Mouse (Mus musculus) forebrain, postnatal 0 days (tissue): ENCODE data around the gene Gm9803. TPM values are rescaled to one million over a fixed set of nuclear protein-coding genes. Genes with fewer than 3 reads are reported as not detected.

ENCODE experiments used
- ATAC-seq: fragments of 200-750 bp; cut with Nextera tagmentation; 2 replicates; pipeline ENCODE4 v1.8.0; 2017; ENCODE audit warnings: mild to moderate bottlenecking, moderate library complexity
- DNase-seq: peaks from one replicate; pipeline ENCODE4 v3.0.0-alpha.2; 2015
- H3K27ac ChIP-seq: fragments of 300-500 bp; sonication (generic); 2 replicates; pipeline ENCODE4 v1.5.1; 2014; ENCODE audit warnings: low read depth, mild to moderate bottlenecking, antibody characterized with exemption, low read length, moderate library complexity, mixed read lengths
- H3K27me3 ChIP-seq: fragments of 300-500 bp; sonication (generic); 2 replicates; pipeline ENCODE4 v1.6.1; 2014; ENCODE audit warnings: mild to moderate bottlenecking, low read length, mixed read lengths; ENCODE audit not compliant: insufficient read depth
- H3K36me3 ChIP-seq: fragments of 300-500 bp; sonication (generic); 2 replicates; pipeline ENCODE4 v1.6.1; 2014; ENCODE audit warnings: mild to moderate bottlenecking, moderate library complexity; ENCODE audit not compliant: insufficient read depth
- H3K4me1 ChIP-seq: fragments of 300-500 bp; sonication (generic); 2 replicates; pipeline ENCODE4 v1.6.1; 2014; ENCODE audit warnings: antibody characterized with exemption; ENCODE audit not compliant: insufficient read depth
- H3K4me2 ChIP-seq: fragments of 300-500 bp; sonication (generic); 2 replicates; pipeline ENCODE4 v1.6.1; 2014; ENCODE audit warnings: low read depth, mild to moderate bottlenecking, moderate library complexity
- H3K4me3 ChIP-seq: fragments of 300-500 bp; sonication (generic); 2 replicates; pipeline ENCODE4 v1.5.1; 2014; ENCODE audit warnings: low read depth, low read length, mixed read lengths
- H3K9ac ChIP-seq: fragments of 300-500 bp; sonication (generic); 2 replicates; pipeline ENCODE4 v1.6.1; 2014; ENCODE audit warnings: mild to moderate bottlenecking
- H3K9me3 ChIP-seq: fragments of 300-500 bp; sonication (generic); 2 replicates; pipeline ENCODE4 v1.6.1; 2016; ENCODE audit warnings: low read length
- CTCF ChIP-seq: sonication (generic); IDR thresholded peaks from 2 replicates; pipeline ENCODE4 v1.5.1; 2016; ENCODE audit warnings: antibody characterized with exemption, control low read depth, low read depth
- WGBS: fragments of 180-500 bp; shearing (Covaris S2); extraction: QIAGEN DNeasy Blood & Tissue Kit; methylation state at CpG from one replicate; pipeline ENCODE4 v1.1.7; 2014; 5-methylcytosine and 5-hydroxymethylcytosine counted together
- polyA plus RNA-seq: library from polyadenylated mRNA; unstranded; fragments of >200 nt; fragmentation: Nextera tagmentation; extraction: Ambion mirVana; gene quantifications from 2 replicates; pipeline ENCODE4 v1.2.1, GENCODE M21; 2015
- total RNA-seq: library from RNA; depleted of rRNA; stranded (reverse); fragments of >200 nt; gene quantifications from 2 replicates; pipeline ENCODE4 v1.2.3, GENCODE M21; 2014

Gene Gm9803
- total and polyA plus RNA-seq, 2 experiments from 2014 or later = 16.4 to 39.4 TPM

DNA sequence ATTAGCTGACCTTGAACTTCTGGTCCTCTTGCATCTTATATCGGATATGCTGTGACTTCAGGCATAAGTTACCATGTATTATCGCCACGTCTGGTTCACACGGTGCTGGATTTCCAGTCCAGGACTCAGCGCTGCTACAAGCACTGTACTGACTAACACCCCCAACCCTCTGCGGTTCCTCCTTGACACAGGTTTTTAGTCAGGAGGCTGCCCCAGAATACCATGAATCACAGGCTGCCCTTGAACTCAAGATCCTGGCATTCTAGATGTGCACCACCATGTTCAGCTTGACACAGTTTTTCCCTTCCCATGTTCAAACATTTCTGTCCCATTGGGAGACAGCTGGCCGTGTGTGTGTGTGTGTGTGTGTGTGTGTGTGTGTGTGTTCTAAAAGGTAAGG lies 34.7 kb upstream of the Gm9803 start:
- ATAC-seq = no peak
- no peak for DNase-seq
- Histone ChIP-seq H3K9me3 (no peaks in the 10 kb centered on the region), H3K27ac (no peak overlapping the region), H3K9ac (no peak overlapping the region), H3K4me1 (no peaks in the 10 kb centered on the region), H3K36me3 (no peaks in the 10 kb centered on the region), H3K4me2 (no peak overlapping the region), H3K27me3 (no peaks in the 10 kb centered on the region), H3K4me3 (no peak overlapping the region)
- TF ChIP-seq CTCF = no peak
- 85% methylated on average over 7 of the region's 7 CpGs for WGBS

DNA sequence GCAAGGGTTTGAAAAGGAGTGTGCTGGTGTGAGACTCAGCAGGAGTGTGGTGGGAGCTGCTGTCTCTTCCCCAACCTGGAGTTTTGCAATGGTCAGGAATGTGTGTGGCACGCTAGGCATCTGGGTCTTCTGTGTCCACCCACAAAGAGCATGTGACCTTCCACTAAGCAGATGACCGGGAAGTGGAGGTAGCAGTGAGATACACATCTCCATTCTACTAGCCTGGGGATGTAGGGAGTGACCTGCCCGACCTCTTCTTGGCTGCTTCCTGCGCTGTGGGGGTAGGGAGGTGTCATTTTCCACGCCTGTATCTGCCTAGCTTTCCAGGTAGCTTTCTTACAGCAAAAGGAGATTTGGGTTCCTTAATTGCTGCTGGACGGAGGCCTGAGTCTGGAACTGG lies 34.3 kb upstream of the Gm9803 start:
- H3K27ac ChIP-seq = no peak overlapping the region
- ATAC-seq = no peak
- DNase-seq = no peak
- no peak overlapping the region for H3K4me2 ChIP-seq
- WGBS = 76% methylated on average over 6 of the region's 6 CpGs
- no peaks in the 10 kb centered on the region for H3K27me3 ChIP-seq
- H3K4me1 ChIP-seq = no peaks in the 10 kb centered on the region
- no peaks in the 10 kb centered on the region; the same call in 1 of the 2 replicates for H3K36me3 ChIP-seq
- no peaks in the 10 kb centered on the region for H3K9me3 ChIP-seq
- no peak overlapping the region for H3K4me3 ChIP-seq
- no peak for TF ChIP-seq CTCF
- H3K9ac ChIP-seq = no peak overlapping the region

DNA sequence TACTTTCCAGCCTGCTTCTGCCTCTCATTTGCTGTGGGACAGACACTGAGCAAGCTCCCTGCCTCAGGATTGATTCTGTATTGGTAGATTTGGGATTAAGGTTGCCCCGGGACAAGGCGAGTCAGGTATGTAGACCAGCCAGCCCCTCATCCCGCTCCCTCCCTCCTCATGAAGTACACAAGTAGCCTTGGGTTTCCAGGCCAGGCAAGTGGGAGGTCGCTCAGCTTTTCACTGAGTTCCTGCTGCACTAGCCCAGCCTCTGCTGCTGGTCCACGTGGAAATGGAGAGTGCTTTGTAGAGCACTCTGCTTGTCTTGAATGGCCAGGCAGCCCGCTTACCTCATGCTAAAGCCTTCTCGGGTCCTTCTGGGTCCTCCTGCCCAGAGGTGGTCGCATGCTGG lies 33.9 kb upstream of the Gm9803 start:
- TF ChIP-seq CTCF = no peak
- ATAC-seq (no peak), DNase-seq (no peak)
- H3K4me1 ChIP-seq = no peaks in the 10 kb centered on the region
- no peak overlapping the region for H3K4me2 ChIP-seq
- WGBS = 79% methylated on average over 8 of the region's 8 CpGs
- no peaks in the 10 kb centered on the region for H3K27me3 ChIP-seq
- no peaks in the 10 kb centered on the region for H3K9me3 ChIP-seq
- no peak overlapping the region for H3K9ac ChIP-seq
- H3K27ac ChIP-seq = no peak overlapping the region
- H3K4me3 ChIP-seq = no peak overlapping the region
- peaks cover 3% of the 10 kb centered on the region for H3K36me3 ChIP-seq

DNA sequence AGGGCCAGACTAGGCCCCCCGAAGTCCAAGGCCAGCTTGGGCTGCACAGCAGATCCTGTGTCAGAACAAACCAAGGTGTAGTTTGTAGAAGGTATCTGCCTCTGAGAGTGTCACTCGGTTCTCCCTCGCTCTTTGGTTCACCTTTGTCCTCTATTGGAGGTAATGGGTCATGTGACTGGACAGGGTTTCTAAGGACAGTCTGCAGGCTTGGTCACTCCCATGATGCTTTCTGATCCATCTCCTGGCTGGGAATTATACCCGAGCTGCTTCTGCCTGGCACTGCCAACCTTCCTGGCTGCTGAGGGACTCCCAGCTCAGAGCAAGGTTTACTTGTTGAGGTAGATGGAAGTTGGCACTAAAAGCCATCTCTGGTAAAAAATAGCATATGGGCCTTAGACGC lies 33.0 kb upstream of the Gm9803 start:
- no peak for ATAC-seq

DNA sequence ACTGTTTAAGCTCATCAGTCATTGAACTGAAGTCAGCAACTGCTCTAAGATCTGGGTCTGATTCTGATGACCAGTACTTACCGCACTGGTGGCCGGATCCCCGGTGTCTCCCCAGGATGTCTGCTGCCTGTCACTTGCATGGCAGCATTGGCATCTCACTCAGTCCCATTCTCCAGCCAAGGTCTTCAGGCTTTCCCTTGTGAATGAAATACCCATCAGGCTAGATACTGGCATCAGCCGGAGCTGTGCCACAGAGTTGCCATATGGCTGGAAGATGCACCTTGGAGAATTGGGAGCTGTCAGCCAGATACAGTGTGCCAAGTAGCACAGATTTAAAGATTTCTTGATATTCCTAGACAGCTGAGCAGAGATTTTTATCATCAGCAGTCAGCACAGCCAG lies 21.3 kb upstream of the Gm9803 start:
- TF ChIP-seq CTCF = no peak
- DNase-seq (peak; percentile 35), ATAC-seq (peak; percentile 65)
- no peak overlapping the region for H3K9ac ChIP-seq
- peaks cover 27% of the 10 kb centered on the region for H3K36me3 ChIP-seq
- 66% methylated on average over 4 of the region's 4 CpGs for WGBS
- H3K4me3 ChIP-seq = no peak overlapping the region
- no peaks in the 10 kb centered on the region for H3K9me3 ChIP-seq
- H3K27ac ChIP-seq = 0 out of 2 replicates have a peak overlapping the region, but pooled peaks have one; percentile 4
- no peaks in the 10 kb centered on the region for H3K27me3 ChIP-seq
- no peaks in the 10 kb centered on the region for H3K4me1 ChIP-seq
- no peak overlapping the region for H3K4me2 ChIP-seq

More for the DNA sequence above, 33.0 kb upstream of the Gm9803 start:
- TF ChIP-seq CTCF = no peak
- Histone ChIP-seq H3K9me3 (no peaks in the 10 kb centered on the region), H3K27me3 (no peaks in the 10 kb centered on the region), H3K4me3 (no peak overlapping the region), H3K4me2 (no peak overlapping the region), H3K4me1 (no peaks in the 10 kb centered on the region), H3K27ac (no peak overlapping the region), H3K36me3 (peaks cover 8% of the 10 kb centered on the region), H3K9ac (no peak overlapping the region)
- DNase-seq = no peak
- 77% methylated on average over 5 of the region's 5 CpGs for WGBS

DNA sequence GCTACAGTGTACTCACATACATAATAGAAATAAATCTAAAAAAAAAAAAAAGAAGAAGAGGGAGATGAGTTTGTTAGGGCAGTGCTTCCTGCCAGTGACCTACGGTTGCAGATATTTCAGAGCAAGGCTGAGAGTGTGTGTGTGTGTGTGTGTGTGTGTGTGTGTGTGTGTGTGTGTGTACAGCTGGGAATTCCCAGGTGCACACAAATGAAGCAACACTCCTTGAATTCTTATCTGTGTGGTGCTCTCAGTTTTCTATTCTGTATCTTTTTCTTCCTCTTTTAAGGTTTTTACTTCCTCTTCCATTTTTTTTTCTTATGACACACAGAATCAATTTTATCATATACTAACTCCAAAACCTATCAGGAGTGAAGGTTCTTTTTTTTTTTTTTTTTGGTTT lies 19.6 kb upstream of the Gm9803 start:
- H3K4me3 ChIP-seq = no peak overlapping the region
- H3K4me2 ChIP-seq = no peak overlapping the region
- H3K27ac ChIP-seq = no peak overlapping the region
- no peaks in the 10 kb centered on the region for H3K9me3 ChIP-seq
- H3K27me3 ChIP-seq = no peaks in the 10 kb centered on the region
- DNase-seq (no peak), ATAC-seq (no peak)
- no peak overlapping the region for H3K9ac ChIP-seq
- H3K36me3 ChIP-seq = peaks cover 14% of the 10 kb centered on the region
- no peak for TF ChIP-seq CTCF
- 87% methylated on average over 1 of the region's 1 CpGs for WGBS
- no peaks in the 10 kb centered on the region for H3K4me1 ChIP-seq

DNA sequence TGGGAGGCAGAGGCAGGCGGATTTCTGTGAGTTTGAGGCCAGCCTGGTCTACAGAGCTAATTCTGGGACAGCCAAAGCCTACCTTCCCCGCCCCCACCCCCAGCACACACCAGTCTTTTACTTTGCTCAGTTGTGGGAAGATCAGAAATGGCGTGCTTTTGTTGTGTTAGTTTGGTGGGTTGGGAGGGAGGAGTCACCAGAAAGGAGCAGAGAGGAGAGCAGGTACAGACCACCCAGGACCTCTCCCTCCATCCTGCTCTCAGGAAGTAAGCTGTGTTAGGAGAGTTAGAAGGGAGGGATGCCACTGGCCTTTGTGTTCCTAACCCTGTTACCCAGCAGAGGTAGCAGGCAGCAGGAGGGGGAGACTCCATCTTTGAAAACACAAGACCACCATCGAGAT lies 16.8 kb upstream of the Gm9803 start:
- no peak for TF ChIP-seq CTCF
- peaks cover 27% of the 10 kb centered on the region for H3K36me3 ChIP-seq
- no peaks in the 10 kb centered on the region for H3K27me3 ChIP-seq
- no peaks in the 10 kb centered on the region for H3K4me1 ChIP-seq
- ATAC-seq = no peak
- H3K4me3 ChIP-seq = no peak overlapping the region
- 67% methylated on average over 4 of the region's 4 CpGs for WGBS
- no peaks in the 10 kb centered on the region for H3K9me3 ChIP-seq
- H3K4me2 ChIP-seq = no peak overlapping the region
- no peak for DNase-seq
- H3K27ac ChIP-seq = no peak overlapping the region
- H3K9ac ChIP-seq = no peak overlapping the region

DNA sequence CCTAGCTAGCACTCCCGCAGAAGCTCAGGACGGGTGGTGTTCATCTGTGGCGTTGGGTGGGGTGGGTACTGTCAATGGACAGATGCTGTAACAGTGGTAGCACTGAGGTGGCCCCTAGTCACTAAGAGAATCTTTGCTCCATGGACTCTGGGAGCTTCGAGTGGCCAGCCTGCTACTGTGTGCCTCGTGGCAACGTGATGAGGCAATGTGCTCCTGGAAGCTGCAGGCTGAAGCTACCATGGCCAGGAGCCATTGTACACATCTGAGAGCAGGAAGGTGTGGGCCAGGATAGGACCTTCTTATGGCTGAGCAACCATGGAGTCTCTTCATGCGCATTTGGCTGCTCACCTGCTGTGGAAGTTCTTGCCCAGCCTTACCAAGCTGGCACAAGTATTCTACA lies 14.7 kb upstream of the Gm9803 start:
- H3K9me3 ChIP-seq = no peaks in the 10 kb centered on the region
- H3K27me3 ChIP-seq = no peaks in the 10 kb centered on the region
- H3K4me2 ChIP-seq = no peak overlapping the region
- H3K9ac ChIP-seq = no peak overlapping the region
- WGBS = 97% methylated on average over 7 of the region's 7 CpGs
- H3K27ac ChIP-seq = no peak overlapping the region
- peaks cover 38% of the 10 kb centered on the region for H3K36me3 ChIP-seq
- H3K4me1 ChIP-seq = no peaks in the 10 kb centered on the region
- ATAC-seq = no peak
- no peak for DNase-seq
- H3K4me3 ChIP-seq = no peak overlapping the region
- no peak for TF ChIP-seq CTCF
